Mouse (Mus musculus) midbrain, embryonic 10.5 days (tissue): ENCODE results near the gene Glra1. TPM values are rescaled to one million over a fixed set of nuclear protein-coding genes. Genes with fewer than 3 reads are reported as not detected.
A peak's percentile ranks its signal among the peaks of the same experiment; 100 is the strongest.
"Not testable (repeated sequence)": the region's sequence is repeated elsewhere in the genome, so short reads cannot be mapped to it uniquely, and the experiment has no call there.

ENCODE experiments used
- DNase-seq: peaks from one replicate; pipeline ENCODE4 v3.0.0-alpha.2; 2017; ENCODE audit warnings: low spot score
- H3K27ac ChIP-seq: fragments of 300-500 bp; sonication (generic); replicated peaks from 2 replicates; pipeline ENCODE4 v1.5.1; 2016; ENCODE audit warnings: mild to moderate bottlenecking
- H3K27me3 ChIP-seq: fragments of 300-500 bp; sonication (generic); 2 replicates; pipeline ENCODE4 v1.6.1; 2016; ENCODE audit warnings: low read depth, mild to moderate bottlenecking; ENCODE audit not compliant: poor library complexity, severe bottlenecking
- H3K36me3 ChIP-seq: fragments of 300-500 bp; sonication (generic); 2 replicates; pipeline ENCODE4 v1.6.1; 2016; ENCODE audit warnings: mild to moderate bottlenecking, moderate library complexity
- H3K4me1 ChIP-seq: fragments of 300-500 bp; sonication (generic); 2 replicates; pipeline ENCODE4 v1.6.1; 2016
- H3K4me3 ChIP-seq: fragments of 300-500 bp; sonication (generic); 2 replicates; pipeline ENCODE4 v1.5.1; 2016; ENCODE audit warnings: mild to moderate bottlenecking, moderate library complexity
- H3K9me3 ChIP-seq: fragments of 300-500 bp; sonication (generic); replicated peaks from 2 replicates; pipeline ENCODE4 v1.6.1; 2016; ENCODE audit warnings: mild to moderate bottlenecking
- WGBS: fragments of 180-500 bp; shearing (Covaris S2); methylation state at CpG from one replicate; pipeline ENCODE4 v1.1.7; 2016; 5-methylcytosine and 5-hydroxymethylcytosine counted together
- polyA plus RNA-seq: library from polyadenylated mRNA; unstranded; fragments of >200 nt; fragmentation: Nextera tagmentation; extraction: Ambion mirVana; gene quantifications from 2 replicates; pipeline ENCODE4 v1.2.1, GENCODE M21; 2016

The Glra1 gene
- polyA plus RNA-seq: 0.05 and 0.31 TPM in 2 replicates

DNA sequence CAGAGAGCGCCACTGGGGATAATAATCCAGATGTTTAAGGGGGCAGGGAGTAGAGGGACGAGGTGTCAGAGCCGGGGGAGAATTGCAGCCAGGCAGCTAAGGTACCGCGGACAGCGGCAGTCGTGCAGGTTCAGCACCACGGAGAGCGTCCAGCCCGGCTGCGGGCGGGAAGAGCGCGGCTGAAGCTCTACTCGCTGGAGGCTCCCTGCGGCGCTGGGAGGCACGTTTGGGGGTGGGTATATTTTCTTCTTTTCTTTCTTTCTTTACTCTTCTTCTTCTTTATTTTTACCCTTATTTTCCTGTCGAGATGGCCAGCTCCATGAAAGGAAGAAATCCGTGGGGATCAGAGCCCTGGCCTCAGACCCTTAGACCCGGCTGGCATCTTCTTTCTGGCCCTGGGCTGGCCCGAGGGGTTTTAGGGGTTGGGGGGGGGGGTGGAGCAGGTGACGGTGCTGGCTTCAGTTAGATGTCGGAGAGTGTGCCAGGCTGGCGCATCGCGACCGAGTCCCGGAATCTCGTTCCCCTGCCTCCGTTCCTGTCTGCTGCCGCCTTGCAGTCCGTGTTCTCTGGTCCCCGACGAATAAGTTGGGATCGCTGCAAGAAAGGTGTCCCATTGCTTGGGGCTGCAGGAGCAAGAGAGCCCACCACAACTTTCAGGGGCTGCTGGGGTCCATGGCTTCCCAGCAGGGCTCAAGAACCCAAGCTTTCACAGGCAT is at the start of gene Glra1:
Glra1 (minus strand) TSS at position 391 of the 716 bp plus-strand sequence.
- H3K4me3 ChIP-seq: peak within 1 kb of the TSS; percentile 49
- DNase-seq: peak; percentile 84
- no peaks in the 10 kb centered on the region for H3K36me3 ChIP-seq
- peaks cover 16% of the 10 kb centered on the region for H3K4me1 ChIP-seq
- H3K27ac ChIP-seq: no peak within 1 kb of the TSS
- H3K27me3 ChIP-seq: peaks cover 72% of the 10 kb centered on the region
- under 1% methylated on average over 36 of the region's 36 CpGs for WGBS
- no peaks in the 10 kb centered on the region for H3K9me3 ChIP-seq

DNA sequence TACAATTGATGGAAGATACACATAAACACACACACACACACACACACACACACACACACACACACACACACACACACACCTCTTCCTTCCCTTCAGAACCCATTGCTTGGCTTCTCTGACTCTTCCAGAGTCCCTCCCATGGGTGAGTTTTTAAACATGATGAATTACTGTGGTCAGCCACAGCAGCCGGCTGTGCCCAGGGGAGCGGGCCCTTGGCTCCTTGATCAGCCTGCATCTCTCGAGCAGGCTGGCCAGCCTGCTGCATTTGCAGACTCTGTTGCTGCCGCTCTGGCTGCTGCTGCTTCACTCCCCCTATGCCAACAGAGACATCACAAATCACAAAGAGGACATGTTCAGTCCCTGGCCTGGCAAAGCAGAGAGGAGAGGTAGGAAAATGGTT is 29.0 kb upstream of the Glra1 start:
- no peaks in the 10 kb centered on the region for H3K27me3 ChIP-seq
- H3K27ac ChIP-seq: no peak overlapping the region
- no peaks in the 10 kb centered on the region for H3K9me3 ChIP-seq
- no peak overlapping the region for H3K4me3 ChIP-seq
- no peaks in the 10 kb centered on the region for H3K36me3 ChIP-seq
- H3K4me1 ChIP-seq: no peaks in the 10 kb centered on the region
- 76% methylated on average over 4 of the region's 4 CpGs for WGBS
- DNase-seq: no peak

DNA sequence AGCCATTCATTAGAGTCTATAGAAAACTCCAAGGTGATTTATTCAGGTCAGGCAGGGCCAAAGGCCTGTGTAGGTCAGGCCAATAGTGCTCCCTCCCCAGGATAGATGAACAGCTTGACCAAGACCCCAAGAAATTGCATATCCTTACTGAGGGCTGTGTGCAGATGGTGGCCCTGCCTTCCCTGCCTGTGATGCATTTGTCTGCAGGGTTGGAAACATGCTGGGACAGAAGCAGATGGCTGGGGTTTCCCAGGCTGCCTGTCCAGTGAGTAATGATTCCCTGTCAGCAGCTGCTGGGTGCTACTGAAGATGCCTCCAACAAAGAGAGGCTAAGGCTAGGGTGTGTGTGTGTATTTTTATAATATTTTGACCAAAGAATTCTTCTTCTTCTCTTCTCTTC is 25.9 kb upstream of the Glra1 start:
- no peaks in the 10 kb centered on the region for H3K9me3 ChIP-seq
- H3K36me3 ChIP-seq: no peaks in the 10 kb centered on the region
- no peaks in the 10 kb centered on the region for H3K4me1 ChIP-seq
- DNase-seq: no peak
- no peak overlapping the region for H3K4me3 ChIP-seq
- no peaks in the 10 kb centered on the region for H3K27me3 ChIP-seq
- H3K27ac ChIP-seq: no peak overlapping the region

GRCm38 (mm10) chr11:55614631-55615030 is 6.6 kb upstream of the Glra1 start:
- H3K27ac ChIP-seq, H3K9me3 ChIP-seq, DNase-seq, H3K36me3 ChIP-seq, H3K4me3 ChIP-seq, H3K4me1 ChIP-seq, H3K27me3 ChIP-seq: not testable (repeated sequence)
- 77% methylated on average over 8 of the region's 8 CpGs for WGBS

GRCm38 (mm10) chr11:55608524-55608920 is 524 bp upstream of the Glra1 start:
- no peak overlapping the region for H3K27ac ChIP-seq

DNA sequence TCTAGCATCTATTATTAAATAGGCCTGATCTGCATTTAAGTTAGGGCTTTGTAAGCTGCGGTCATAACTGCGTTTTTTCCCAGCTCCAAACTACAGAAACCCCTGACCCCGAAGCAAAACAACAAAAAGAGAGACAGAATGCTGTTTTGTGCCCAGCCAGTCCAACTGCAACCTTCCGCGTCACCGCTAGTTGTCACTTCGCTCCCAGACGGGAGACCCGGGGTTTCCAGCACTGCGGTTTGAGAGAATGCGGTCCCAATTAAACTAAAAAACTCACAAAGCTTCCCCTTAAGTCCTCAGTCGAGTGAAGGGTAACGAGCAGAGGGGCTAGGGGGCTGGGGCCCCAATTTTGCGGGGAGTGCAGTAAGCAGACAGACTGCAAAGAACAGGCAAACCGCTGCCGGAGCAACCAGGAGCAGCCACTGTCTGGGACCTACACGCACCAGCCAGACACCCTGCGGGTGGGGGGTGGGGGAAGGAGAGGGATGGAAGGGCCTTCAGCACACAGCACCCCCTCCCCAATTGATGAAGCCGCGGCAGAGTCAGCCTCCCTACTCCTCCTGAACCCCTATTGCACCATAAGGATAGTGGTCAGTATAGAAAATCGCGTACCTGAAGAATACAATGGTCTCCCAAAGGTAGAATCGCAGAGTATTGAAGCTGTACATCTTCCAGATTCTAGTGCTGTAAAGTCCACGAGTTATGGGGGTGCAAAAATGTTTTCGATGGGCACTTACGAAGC is 761 bp downstream of the Glra1 start:
- H3K4me3 ChIP-seq: peak overlapping the region; percentile 49
- no peaks in the 10 kb centered on the region for H3K36me3 ChIP-seq
- 5% methylated on average over 26 of the region's 26 CpGs for WGBS
- H3K4me1 ChIP-seq: peaks cover 17% of the 10 kb centered on the region
- no peaks in the 10 kb centered on the region for H3K9me3 ChIP-seq
- H3K27me3 ChIP-seq: peaks cover 79% of the 10 kb centered on the region
- H3K27ac ChIP-seq: no peak overlapping the region
- peak; percentile 43 for DNase-seq

More at GRCm38 (mm10) chr11:55608524-55608920, 524 bp upstream of the Glra1 start:
- Histone ChIP-seq H3K27me3 (peaks cover 67% of the 10 kb centered on the region), H3K4me1 (peaks cover 16% of the 10 kb centered on the region), H3K9me3 (no peaks in the 10 kb centered on the region), H3K36me3 (no peaks in the 10 kb centered on the region), H3K4me3 (peak overlapping the region; percentile 49)
- DNase-seq: peak; percentile 26
- 5% methylated on average over 12 of the region's 12 CpGs for WGBS

DNA sequence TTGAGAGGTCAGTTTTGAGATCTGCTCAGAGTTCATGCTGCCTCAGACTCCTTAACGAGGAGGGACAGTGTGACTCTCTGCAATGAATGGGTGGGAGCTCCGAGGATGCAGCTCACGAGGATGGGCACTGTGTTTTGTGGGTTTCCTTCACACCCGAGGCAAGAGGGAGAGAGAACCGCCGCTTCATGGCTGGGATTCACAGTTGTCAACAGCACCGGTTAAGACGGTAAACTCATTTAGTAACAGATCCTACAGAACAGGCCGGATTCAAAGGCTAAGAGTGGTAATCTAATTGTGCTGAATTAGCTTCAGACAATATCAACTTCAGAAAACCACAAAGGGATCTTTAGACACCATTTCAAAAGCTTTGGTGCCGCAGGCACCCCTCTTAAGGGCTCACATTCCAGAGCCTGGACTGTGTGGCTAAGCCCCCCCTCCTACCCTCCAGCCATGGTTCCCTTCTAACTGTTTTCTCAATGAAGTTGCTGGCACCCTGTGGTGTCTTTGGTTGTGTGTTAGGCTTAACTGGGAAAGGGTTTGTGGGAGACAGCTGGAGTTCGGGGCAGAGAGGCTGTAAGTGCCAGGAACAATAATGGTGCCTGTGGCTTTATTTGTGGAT is 6.4 kb downstream of the Glra1 start:
- H3K36me3 ChIP-seq: no peaks in the 10 kb centered on the region
- peak; percentile 50 for DNase-seq
- peaks cover 21% of the 10 kb centered on the region for H3K4me1 ChIP-seq
- peaks cover 89% of the 10 kb centered on the region for H3K27me3 ChIP-seq
- H3K27ac ChIP-seq: no peak overlapping the region
- H3K9me3 ChIP-seq: no peaks in the 10 kb centered on the region
- H3K4me3 ChIP-seq: no peak overlapping the region
- 1% methylated on average over 11 of the region's 11 CpGs for WGBS

GRCm38 (mm10) chr11:55595726-55596125 is 12.3 kb downstream of the Glra1 start:
- WGBS: 91% methylated on average over 1 of the region's 1 CpGs

GRCm38 (mm10) chr11:55594411-55594810 is 13.6 kb downstream of the Glra1 start:
- peaks cover 34% of the 10 kb centered on the region for H3K27me3 ChIP-seq
- H3K27ac ChIP-seq: no peak overlapping the region
- H3K36me3 ChIP-seq: no peaks in the 10 kb centered on the region
- no peaks in the 10 kb centered on the region for H3K9me3 ChIP-seq
- no peak overlapping the region for H3K4me3 ChIP-seq
- no peak for DNase-seq
- 88% methylated on average over 3 of the region's 3 CpGs for WGBS
- H3K4me1 ChIP-seq: no peaks in the 10 kb centered on the region

More at GRCm38 (mm10) chr11:55595726-55596125, 12.3 kb downstream of the Glra1 start:
- Histone ChIP-seq H3K4me1 (peaks cover 5% of the 10 kb centered on the region), H3K36me3 (no peaks in the 10 kb centered on the region), H3K27me3 (peaks cover 48% of the 10 kb centered on the region), H3K27ac (no peak overlapping the region), H3K4me3 (no peak overlapping the region), H3K9me3 (no peaks in the 10 kb centered on the region)
- DNase-seq: no peak

- WGBS: 43% methylated on average over 2 of the region's 2 CpGs
Observed at GRCm38 (mm10) chr11:55591194-55591593, 16.8 kb downstream of the Glra1 start.

DNA sequence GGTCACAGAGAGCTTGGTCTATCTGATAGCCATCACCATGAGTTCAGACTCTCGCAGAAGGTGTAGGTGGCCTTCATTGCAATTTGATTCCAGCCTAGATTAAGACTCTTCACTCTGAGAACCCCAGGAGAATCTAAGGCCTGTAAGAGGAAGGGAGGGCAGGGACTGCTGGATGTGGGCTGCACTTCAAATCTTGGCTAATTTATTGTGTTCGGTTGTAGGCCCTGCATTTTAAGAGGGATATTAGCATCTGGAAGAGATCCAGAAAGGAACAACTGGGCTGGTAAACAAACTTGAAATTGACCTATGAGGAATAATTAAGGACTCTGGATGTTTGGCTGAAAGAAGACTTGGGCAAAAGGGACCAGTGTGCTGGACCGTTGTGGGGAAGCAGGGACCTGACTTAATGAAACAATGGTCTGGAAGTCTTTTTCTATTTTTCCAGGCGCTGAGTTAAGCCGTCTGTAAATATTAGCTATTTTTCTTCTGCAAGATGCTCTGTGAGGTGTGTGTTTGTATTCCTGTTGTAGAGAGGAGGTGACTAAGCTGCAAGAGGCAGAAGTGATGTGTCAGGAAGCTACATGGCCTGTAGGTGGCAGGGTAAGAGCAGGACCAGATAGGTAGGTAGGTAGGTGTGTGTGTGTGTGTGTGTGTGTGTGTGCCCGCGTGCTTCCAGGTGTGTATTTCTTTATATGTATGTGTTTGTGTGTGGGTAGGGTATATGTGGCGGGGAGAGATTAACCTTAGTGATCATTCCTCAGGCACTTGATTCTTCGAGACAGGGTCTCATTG is 18.4 kb downstream of the Glra1 start:
- Histone ChIP-seq H3K27ac (no peak overlapping the region), H3K4me3 (no peak overlapping the region), H3K36me3 (no peaks in the 10 kb centered on the region), H3K9me3 (no peaks in the 10 kb centered on the region), H3K27me3 (no peaks in the 10 kb centered on the region), H3K4me1 (no peaks in the 10 kb centered on the region)
- no peak for DNase-seq
- WGBS: 87% methylated on average over 9 of the region's 9 CpGs

More at GRCm38 (mm10) chr11:55591194-55591593, 16.8 kb downstream of the Glra1 start:
- no peaks in the 10 kb centered on the region for H3K36me3 ChIP-seq
- no peaks in the 10 kb centered on the region for H3K4me1 ChIP-seq
- no peak for DNase-seq
- no peaks in the 10 kb centered on the region for H3K9me3 ChIP-seq
- H3K27me3 ChIP-seq: peaks cover 5% of the 10 kb centered on the region; the same call in 1 of the 2 replicates
- no peak overlapping the region for H3K27ac ChIP-seq
- no peak overlapping the region for H3K4me3 ChIP-seq

GRCm38 (mm10) chr11:55574397-55574796 is 33.6 kb downstream of the Glra1 start:
- Histone ChIP-seq H3K36me3 (no peaks in the 10 kb centered on the region), H3K27me3 (no peaks in the 10 kb centered on the region), H3K4me3 (no peak overlapping the region), H3K9me3 (no peaks in the 10 kb centered on the region), H3K27ac (no peak overlapping the region), H3K4me1 (no peaks in the 10 kb centered on the region)
- DNase-seq: no peak
- WGBS: 87% methylated on average over 2 of the region's 2 CpGs
